Mouse (Mus musculus) liver, adult 2 months (tissue): ENCODE data around the gene Fam171a1. TPM values are rescaled to one million over a fixed set of nuclear protein-coding genes. Genes with fewer than 3 reads are reported as not detected.
"Not testable (repeated sequence)": the region's sequence is repeated elsewhere in the genome, so short reads cannot be mapped to it uniquely, and the experiment has no call there.

Experiments
- DNase-seq: peaks from one replicate; pipeline ENCODE4 v3.0.0-alpha.2; 2011; ENCODE audit warnings: low read depth, low spot score; ENCODE audit errors: extremely low read depth
- H3K27ac ChIP-seq: fragments of 200-500 bp; replicated peaks from 2 replicates; pipeline ENCODE4 v1.5.1; 2012; ENCODE audit warnings: low read depth, mild to moderate bottlenecking, control low read depth, inconsistent platforms, low read length; ENCODE audit not compliant: insufficient read depth
- H3K27me3 ChIP-seq: fragments of 200-500 bp; 2 replicates; pipeline ENCODE4 v1.6.1; 2012; ENCODE audit warnings: mild to moderate bottlenecking, moderate library complexity, low read length, inconsistent platforms; ENCODE audit not compliant: control insufficient read depth, insufficient read depth
- H3K36me3 ChIP-seq: fragments of 200-500 bp; 2 replicates; pipeline ENCODE4 v1.6.1; 2012; ENCODE audit warnings: low read length, inconsistent platforms; ENCODE audit not compliant: control insufficient read depth, insufficient read depth
- H3K4me1 ChIP-seq: fragments of 200-500 bp; 2 replicates; pipeline ENCODE4 v1.6.1; 2011; ENCODE audit warnings: low read length; ENCODE audit not compliant: control insufficient read depth, insufficient read depth
- H3K4me3 ChIP-seq: fragments of 200-500 bp; 2 replicates; pipeline ENCODE4 v1.5.1; 2011; ENCODE audit warnings: low read depth, mild to moderate bottlenecking, control low read depth, low read length, moderate library complexity; ENCODE audit not compliant: insufficient read depth
- H3K79me2 ChIP-seq: fragments of 200-500 bp; 2 replicates; pipeline ENCODE4 v1.6.1; 2012; ENCODE audit warnings: inconsistent platforms, mild to moderate bottlenecking, low read length, moderate library complexity; ENCODE audit not compliant: control insufficient read depth, insufficient read depth
- H3K9ac ChIP-seq: fragments of 200-500 bp; 2 replicates; pipeline ENCODE4 v1.6.1; 2012; ENCODE audit warnings: low read depth, mild to moderate bottlenecking, control low read depth, inconsistent platforms, low read length
- CTCF ChIP-seq: fragments of 200-500 bp; IDR thresholded peaks from 2 replicates; pipeline ENCODE4 v1.5.1; 2011; ENCODE audit warnings: low read depth, low read length, control low read depth
- POLR2A ChIP-seq: fragments of 200-500 bp; IDR thresholded peaks from 2 replicates; pipeline ENCODE4 v1.6.1; 2011; ENCODE audit warnings: low read length, control low read depth; ENCODE audit not compliant: insufficient read depth; ENCODE audit errors: extremely low read depth
- WGBS: fragments of 180-500 bp; shearing (Covaris S2); methylation state at CpG from one replicate; pipeline ENCODE4 v1.1.7; 2018; 5-methylcytosine and 5-hydroxymethylcytosine counted together
- polyA plus RNA-seq: library from polyadenylated mRNA; depleted of rRNA; stranded (reverse); fragments of >200 nt; gene quantifications from 2 replicates; pipeline ENCODE4 v1.2.3, GENCODE M21; 2012
- total RNA-seq: library from RNA; depleted of rRNA; stranded (reverse); fragments of >200 nt; gene quantifications from 2 replicates; pipeline ENCODE4 v1.2.3, GENCODE M21; 2014

Fam171a1 gene
- total and polyA plus RNA-seq, 2 experiments = 2.2 to 3.8 TPM

GRCm38 (mm10) chr2:3175988-3176387, 62.0 kb downstream of the Fam171a1 start:
- H3K4me1 ChIP-seq = not testable (repeated sequence)

GRCm38 (mm10) chr2:3176751-3177150, 62.7 kb downstream of the Fam171a1 start:
- Histone ChIP-seq H3K27me3 (no peaks in the 10 kb centered on the region), H3K36me3 (no peaks in the 10 kb centered on the region), H3K79me2 (no peaks in the 10 kb centered on the region), H3K4me3 (no peak overlapping the region), H3K27ac (no peak overlapping the region), H3K4me1 (peaks cover 5% of the 10 kb centered on the region), H3K9ac (no peak overlapping the region)
- TF ChIP-seq POLR2A = no peak
- no peak for TF ChIP-seq CTCF
- no peak for DNase-seq
- WGBS = 92% methylated on average over 3 of the region's 3 CpGs

More at GRCm38 (mm10) chr2:3175988-3176387, 62.0 kb downstream of the Fam171a1 start:
- not testable (repeated sequence) for H3K27me3 ChIP-seq, DNase-seq, H3K4me3 ChIP-seq, H3K79me2 ChIP-seq, H3K9ac ChIP-seq, H3K36me3 ChIP-seq, H3K27ac ChIP-seq
- WGBS = 98% methylated on average over 4 of the region's 4 CpGs
- peak; percentile 16; the same call in 1 of the 2 replicates for TF ChIP-seq CTCF

GRCm38 (mm10) chr2:3180550-3180949, 66.5 kb downstream of the Fam171a1 start:
- Histone ChIP-seq H3K4me3 (no peak overlapping the region), H3K4me1 (peaks cover 3% of the 10 kb centered on the region; the same call in 1 of the 2 replicates), H3K27me3 (no peaks in the 10 kb centered on the region), H3K36me3 (no peaks in the 10 kb centered on the region), H3K27ac (no peak overlapping the region), H3K79me2 (no peaks in the 10 kb centered on the region), H3K9ac (no peak overlapping the region)
- TF ChIP-seq POLR2A (no peak), CTCF (no peak)
- WGBS = 86% methylated on average over 4 of the region's 4 CpGs
- no peak for DNase-seq

GRCm38 (mm10) chr2:3183656-3184055, 69.6 kb downstream of the Fam171a1 start:
- no peak for DNase-seq
- Histone ChIP-seq H3K9ac (no peak overlapping the region), H3K36me3 (no peaks in the 10 kb centered on the region), H3K4me3 (no peak overlapping the region), H3K27me3 (no peaks in the 10 kb centered on the region), H3K4me1 (peaks cover 3% of the 10 kb centered on the region; the same call in 1 of the 2 replicates), H3K27ac (no peak overlapping the region), H3K79me2 (no peaks in the 10 kb centered on the region)
- TF ChIP-seq CTCF (no peak), POLR2A (no peak)
- 85% methylated on average over 5 of the region's 5 CpGs for WGBS

GRCm38 (mm10) chr2:3185335-3185734, 71.3 kb downstream of the Fam171a1 start:
- no peak for DNase-seq
- Histone ChIP-seq H3K36me3 (no peaks in the 10 kb centered on the region), H3K4me3 (no peak overlapping the region), H3K79me2 (no peaks in the 10 kb centered on the region), H3K27me3 (no peaks in the 10 kb centered on the region), H3K9ac (no peak overlapping the region), H3K27ac (no peak overlapping the region), H3K4me1 (peaks cover 5% of the 10 kb centered on the region; the same call in 1 of the 2 replicates)
- TF ChIP-seq POLR2A (no peak), CTCF (peak; percentile 37; the same call in 1 of the 2 replicates)
- 85% methylated on average over 5 of the region's 5 CpGs for WGBS

GRCm38 (mm10) chr2:3188745-3189475, 74.9 kb downstream of the Fam171a1 start:
- Histone ChIP-seq H3K27ac (no peak overlapping the region), H3K9ac (no peak overlapping the region), H3K4me3 (no peak overlapping the region), H3K79me2 (no peaks in the 10 kb centered on the region), H3K27me3 (no peaks in the 10 kb centered on the region), H3K36me3 (no peaks in the 10 kb centered on the region), H3K4me1 (peaks cover 2% of the 10 kb centered on the region; the same call in 1 of the 2 replicates)
- TF ChIP-seq POLR2A = no peak
- TF ChIP-seq CTCF = no peak
- no peak for DNase-seq
- WGBS = 43% methylated on average over 10 of the region's 10 CpGs
